ENCODE assay signal across 17 mouse cellular contexts in genomic region chr14:54737634-54738033, GRCm38 (mm10). TPM values are rescaled to one million over a fixed set of nuclear protein-coding genes. Genes with fewer than 3 reads are reported as not detected.
A peak's percentile ranks its signal among the peaks of the same experiment; 100 is the strongest.
DNase-seq lines count a peak whose midpoint lies in the region; TF ChIP-seq lines count a peak whose summit lies in the region.
"Had no signal": no experiment of that assay in that cellular context is flagged by ENCODE, and none has a peak within 500 bp of the region (broad histone marks: within the 10 kb centered on the region; RNA-seq: fewer than 3 reads in every experiment).

No protein-coding gene starts in this region.

- H3K27ac ChIP-seq in left cerebral cortex, adult 2 months: peak overlapping the region; percentile 78
- peak overlapping the region; percentile 83 for H3K27ac ChIP-seq in olfactory bulb, adult 2 months (ENCODE audit: insufficient read depth, low read depth, low read length)
- H3K27ac ChIP-seq: embryonic facial prominence, embryonic 13.5 days; limb, embryonic 13.5 days; midbrain, embryonic 12.5 days had no signal

- DNase-seq in gastrocnemius, postnatal 25 days: peak; percentile 31
- no peak for DNase-seq in gastrocnemius, postnatal 10 days
- DNase-seq in left cerebral cortex, adult 2 months (ENCODE audit: extremely low spot score in 1 of 2, low spot score in 2 of 2): no peak
- no peak for DNase-seq in left cerebral cortex, postnatal 4 days
- DNase-seq in cerebellum, adult 9-11 months: peak; percentile 69
- no peak for DNase-seq in testis, postnatal 10 days (ENCODE audit: low spot score)
- DNase-seq: thymus, adult 2 months had no signal

- no peak overlapping the region for H3K4me3 ChIP-seq in left cerebral cortex, adult 2 months
- H3K4me3 ChIP-seq in olfactory bulb, adult 2 months (ENCODE audit: insufficient read depth, low read depth, low read length): no peak overlapping the region
- H3K4me3 ChIP-seq: embryonic facial prominence, embryonic 13.5 days; heart, embryonic 12.5 days; limb, embryonic 13.5 days; midbrain, embryonic 12.5 days; neural tube, embryonic 13.5 days had no signal

- intact Hi-C loops in left cerebral cortex, adult 2 months (cut with DNase I): no loop called here
- intact Hi-C loops in left cerebral cortex, postnatal 4 days (cut with DNase I): no loop called here

- TF ChIP-seq CTCF in left cerebral cortex, adult 2 months (IDR thresholded peaks at IDR 0.05): no peak
- TF ChIP-seq CTCF in olfactory bulb, adult 2 months (IDR thresholded peaks at IDR 0.05; ENCODE audit: insufficient read depth, low read depth, low read length): no peak

- H3K4me1 ChIP-seq in olfactory bulb, adult 2 months (ENCODE audit: control insufficient read depth, insufficient read depth, low read length): peaks cover 15% of the 10 kb centered on the region

- no peak for TF ChIP-seq POLR2A in olfactory bulb, adult 2 months (IDR thresholded peaks at IDR 0.05; ENCODE audit: insufficient read depth, low read depth, low read length)

- WGBS in olfactory bulb, adult 2 months: 68% methylated on average over 10 of the region's 10 CpGs

RNA-seq across cellular contexts. Expression of gene Cebpe, which starts 25.7 kb away (rescaled TPM):
- total RNA-seq in gastrocnemius, postnatal 25 days (2021): not detected
- under 1 TPM in 1 of 2 experiments, not detected in 1; 0.50 TPM for total RNA-seq in gastrocnemius, postnatal 10 days (2021)
- not detected for total RNA-seq in left cerebral cortex, adult 2 months (2021)
- not detected for total RNA-seq in left cerebral cortex, postnatal 4 days (2021)
- not detected in 2 replicates for polyA plus RNA-seq in olfactory bulb, adult 2 months (2012; ENCODE audit: insufficient read depth, insufficient read length, low replicate concordance, missing spikeins)
- total RNA-seq: gastrocnemius, postnatal 4 days; layer of hippocampus, postnatal 36 days had no signal
- polyA plus RNA-seq: activated CD4-positive, CD25-positive, alpha-beta regulatory T cell, adult 4 months; embryonic facial prominence, embryonic 13.5 days; heart, embryonic 12.5 days; limb, embryonic 13.5 days; neural tube, embryonic 13.5 days had no signal

RNA-seq across cellular contexts. Expression of gene Gm29776, which starts 39.0 kb away (rescaled TPM):
- total RNA-seq in gastrocnemius, postnatal 25 days (2021): not detected
- not detected for total RNA-seq in gastrocnemius, postnatal 10 days (2021)
- total RNA-seq in left cerebral cortex, adult 2 months (2021): not detected
- total RNA-seq in left cerebral cortex, postnatal 4 days (2021): not detected
- not detected in 2 replicates for polyA plus RNA-seq in olfactory bulb, adult 2 months (2012; ENCODE audit: insufficient read depth, insufficient read length, low replicate concordance, missing spikeins)
- total RNA-seq: hematopoietic stem cell, adult 5-6 weeks; layer of hippocampus, postnatal 36 days had no signal
- polyA plus RNA-seq: activated CD4-positive, CD25-positive, alpha-beta regulatory T cell, adult 4 months had no signal

RNA-seq across cellular contexts. Expression of gene Slc7a8, which starts 44.1 kb away (rescaled TPM):
- 10 to 100 TPM; 12.3 to 13.0 TPM for total RNA-seq in gastrocnemius, postnatal 25 days (2021)
- 1 to 10 TPM; 5.7 to 7.5 TPM for total RNA-seq in gastrocnemius, postnatal 10 days (2021)
- 10 to 100 TPM; 54.3 to 58.6 TPM for total RNA-seq in left cerebral cortex, adult 2 months (2021)
- 10 to 100 TPM; 33.7 to 36.5 TPM for total RNA-seq in left cerebral cortex, postnatal 4 days (2021)
- not detected in 2 replicates for polyA plus RNA-seq in olfactory bulb, adult 2 months (2012; ENCODE audit: insufficient read depth, insufficient read length, low replicate concordance, missing spikeins)
- polyA plus RNA-seq: activated CD4-positive, CD25-positive, alpha-beta regulatory T cell, adult 4 months had no signal

RNA-seq across cellular contexts. Expression of gene Acin1, which starts 50.9 kb away (rescaled TPM):
- 10 to 100 TPM; 61.2 to 78.1 TPM for total RNA-seq in gastrocnemius, postnatal 25 days (2021)
- total RNA-seq in gastrocnemius, postnatal 10 days (2021): 100 to 1,000 TPM in 1 of 2 experiments, 10 to 100 TPM in 1; 90.7 to 110 TPM
- total RNA-seq in left cerebral cortex, adult 2 months (2021): 100 to 1,000 TPM; 200 to 232 TPM
- 100 to 1,000 TPM; 273 to 279 TPM for total RNA-seq in left cerebral cortex, postnatal 4 days (2021)
- 835 TPM in 1 of 2 replicates, not detected in the other for polyA plus RNA-seq in olfactory bulb, adult 2 months (2012; ENCODE audit: insufficient read depth, insufficient read length, low replicate concordance, missing spikeins)

RNA-seq across cellular contexts. Expression of gene 1700123O20Rik, which starts 51.6 kb away (rescaled TPM):
- total RNA-seq in gastrocnemius, postnatal 25 days (2021): 10 to 100 TPM in 1 of 2 experiments, 1 to 10 TPM in 1; 8.4 to 10.0 TPM
- 10 to 100 TPM; 16.2 to 16.9 TPM for total RNA-seq in gastrocnemius, postnatal 10 days (2021)
- 10 to 100 TPM; 20.2 to 22.7 TPM for total RNA-seq in left cerebral cortex, adult 2 months (2021)
- total RNA-seq in left cerebral cortex, postnatal 4 days (2021): 10 to 100 TPM; 27.4 to 30.2 TPM
- not detected in 2 replicates for polyA plus RNA-seq in olfactory bulb, adult 2 months (2012; ENCODE audit: insufficient read depth, insufficient read length, low replicate concordance, missing spikeins)

Comparison
In these comparisons a context has a peak if more than half of its experiments do, and no peak if none do; other contexts are left out.
1. DNase-seq: peak in gastrocnemius, postnatal 25 days (single experiment) and cerebellum, adult 9-11 months (single experiment); none in gastrocnemius, postnatal 10 days (single experiment), left cerebral cortex, adult 2 months (0 of 2), left cerebral cortex, postnatal 4 days (single experiment) and testis, postnatal 10 days (single experiment).